Mouse (Mus musculus): ENCODE measurements at regions not wholly inside any gene's neighbourhood (a gene's known extent, or its start where the extent isn't known, plus 50 kb on each side); places are given as distances from the start of the nearest gene placed in this dataset.
A peak's percentile ranks its signal among the peaks of the same experiment; 100 is the strongest.

GRCm38 (mm10) chr4:106017065-106017646 lies 227.5 kb downstream of the Gm12728 start:
- ATAC-seq (replicated peaks; ENCODE audit: low FRiP score, low TSS enrichment, poor library complexity, severe bottlenecking), result no peak

- no peak for ATAC-seq (replicated peaks; ENCODE audit: low FRiP score, low TSS enrichment, poor library complexity, severe bottlenecking)
These were observed 229.3 kb downstream of the Gm12728 start for GRCm38 (mm10) chr4:106018936-106019335.

GRCm38 (mm10) chr4:106020338-106020737 lies 230.7 kb downstream of the Gm12728 start:
- no peak for ATAC-seq (replicated peaks; ENCODE audit: low FRiP score, low TSS enrichment, poor library complexity, severe bottlenecking)

- ATAC-seq (replicated peaks; ENCODE audit: low FRiP score, low TSS enrichment, poor library complexity, severe bottlenecking), result no peak
These were observed 234.9 kb downstream of the Gm12728 start for GRCm38 (mm10) chr4:106024591-106024990.

GRCm38 (mm10) chr4:106025966-106026637 lies 236.4 kb downstream of the Gm12728 start:
- ATAC-seq (replicated peaks; ENCODE audit: low FRiP score, low TSS enrichment, poor library complexity, severe bottlenecking), result no peak

GRCm38 (mm10) chr4:106040376-106040775 lies 250.7 kb downstream of the Gm12728 start:
- no peak for ATAC-seq (replicated peaks; ENCODE audit: low FRiP score, low TSS enrichment, poor library complexity, severe bottlenecking)

- no peak for ATAC-seq (replicated peaks; ENCODE audit: low FRiP score, low TSS enrichment, poor library complexity, severe bottlenecking)
These were observed 252.8 kb downstream of the Gm12728 start for GRCm38 (mm10) chr4:106042456-106042855.

- ATAC-seq (replicated peaks; ENCODE audit: low FRiP score, low TSS enrichment, poor library complexity, severe bottlenecking), result no peak
These were observed 254.0 kb downstream of the Gm12728 start for GRCm38 (mm10) chr4:106043661-106044060.

- no peak for ATAC-seq (replicated peaks; ENCODE audit: low FRiP score, low TSS enrichment, poor library complexity, severe bottlenecking)
These were observed 258.4 kb downstream of the Gm12728 start for GRCm38 (mm10) chr4:106048053-106048452.

- no peak for ATAC-seq (replicated peaks; ENCODE audit: low FRiP score, low TSS enrichment, poor library complexity, severe bottlenecking)
These were observed 259.1 kb downstream of the Gm12728 start for GRCm38 (mm10) chr4:106048797-106049196.

- ATAC-seq (replicated peaks; ENCODE audit: low FRiP score, low TSS enrichment, poor library complexity, severe bottlenecking), result no peak
These were observed 260.2 kb downstream of the Gm12728 start for GRCm38 (mm10) chr4:106049880-106050279.

GRCm38 (mm10) chr4:106050297-106050696 lies 260.6 kb downstream of the Gm12728 start:
- no peak for ATAC-seq (replicated peaks; ENCODE audit: low FRiP score, low TSS enrichment, poor library complexity, severe bottlenecking)

GRCm38 (mm10) chr4:106053496-106053895 lies 262.5 kb upstream of the Usp24 start:
- no peak for ATAC-seq (replicated peaks; ENCODE audit: low FRiP score, low TSS enrichment, poor library complexity, severe bottlenecking)

- ATAC-seq (replicated peaks; ENCODE audit: low FRiP score, low TSS enrichment, poor library complexity, severe bottlenecking), result no peak
These were observed 261.7 kb upstream of the Usp24 start for GRCm38 (mm10) chr4:106054324-106054723.

- no peak for ATAC-seq (replicated peaks; ENCODE audit: low FRiP score, low TSS enrichment, poor library complexity, severe bottlenecking)
These were observed 253.4 kb upstream of the Usp24 start for GRCm38 (mm10) chr4:106062651-106063050.

GRCm38 (mm10) chr4:106063851-106064382 lies 252.1 kb upstream of the Usp24 start:
- ATAC-seq (replicated peaks; ENCODE audit: low FRiP score, low TSS enrichment, poor library complexity, severe bottlenecking), result no peak

GRCm38 (mm10) chr4:106067023-106067422 lies 249.0 kb upstream of the Usp24 start:
- no peak for ATAC-seq (replicated peaks; ENCODE audit: low FRiP score, low TSS enrichment, poor library complexity, severe bottlenecking)

- ATAC-seq (replicated peaks; ENCODE audit: low FRiP score, low TSS enrichment, poor library complexity, severe bottlenecking), result no peak
These were observed 232.5 kb upstream of the Usp24 start for GRCm38 (mm10) chr4:106083546-106083945.

- 0 out of 2 replicates have a peak, but pooled peaks have one; percentile 38 for ATAC-seq (replicated peaks; ENCODE audit: low FRiP score, low TSS enrichment, poor library complexity, severe bottlenecking)
These were observed 223.9 kb upstream of the Usp24 start for GRCm38 (mm10) chr4:106091927-106092675.

- no peak for ATAC-seq (replicated peaks; ENCODE audit: low FRiP score, low TSS enrichment, poor library complexity, severe bottlenecking)
These were observed 223.3 kb upstream of the Usp24 start for GRCm38 (mm10) chr4:106092676-106093070.

Data from megakaryocyte-erythroid progenitor cell, adult 5-6 weeks (primary cell).